Mouse (Mus musculus): ENCODE data around the gene Olfr1173.

Olfr1173 gene

DNA sequence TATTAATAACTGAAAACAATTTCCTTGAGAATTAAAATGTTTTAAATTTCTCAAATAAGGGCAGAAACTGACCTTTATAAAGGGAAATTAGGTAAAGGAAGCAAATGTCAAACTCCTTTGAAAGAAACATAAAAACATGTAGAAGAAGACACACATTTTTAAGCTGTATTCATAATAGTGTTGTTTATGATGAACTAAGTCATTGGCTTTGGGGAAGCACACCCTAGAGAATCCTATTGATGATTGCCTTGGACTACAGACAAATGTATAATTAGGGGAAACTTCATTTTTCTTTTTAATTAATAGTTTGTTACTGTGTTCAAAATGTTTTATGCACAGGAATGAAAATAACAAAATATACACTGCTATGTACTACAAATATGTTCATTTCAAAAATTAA is at the start of gene Olfr1173:
Gene Olfr1173 (minus strand): TSS at position 101 of the 400 bp plus-strand sequence.
- no peak for DNase-seq (ENCODE audit: extremely low read depth, insufficient read length, low spot score)

DNA sequence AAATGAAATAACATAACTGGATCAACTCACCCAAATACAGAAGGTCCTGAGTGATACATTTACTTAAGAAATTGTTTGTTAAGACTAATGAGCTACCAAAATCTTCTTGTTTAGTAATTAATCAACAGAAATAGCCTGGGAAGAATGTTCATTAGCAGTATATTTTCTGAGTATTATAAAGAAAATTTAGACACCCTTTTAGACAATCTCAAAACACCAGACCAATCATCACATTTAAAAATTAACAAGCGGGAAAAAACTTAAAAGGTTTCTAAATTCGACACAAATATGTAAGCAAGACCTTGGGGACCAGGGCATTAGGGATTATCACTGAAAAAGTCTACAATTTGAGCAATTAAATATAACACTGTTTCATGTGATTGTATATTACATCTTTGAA is 47.4 kb upstream of the Olfr1173 start, which contains the start of gene Olfr1175-ps:
Gene Olfr1175-ps (minus strand): TSS at position 101 of the 400 bp plus-strand sequence.
- no peak for DNase-seq (ENCODE audit: extremely low read depth, insufficient read length, low spot score)

DNA sequence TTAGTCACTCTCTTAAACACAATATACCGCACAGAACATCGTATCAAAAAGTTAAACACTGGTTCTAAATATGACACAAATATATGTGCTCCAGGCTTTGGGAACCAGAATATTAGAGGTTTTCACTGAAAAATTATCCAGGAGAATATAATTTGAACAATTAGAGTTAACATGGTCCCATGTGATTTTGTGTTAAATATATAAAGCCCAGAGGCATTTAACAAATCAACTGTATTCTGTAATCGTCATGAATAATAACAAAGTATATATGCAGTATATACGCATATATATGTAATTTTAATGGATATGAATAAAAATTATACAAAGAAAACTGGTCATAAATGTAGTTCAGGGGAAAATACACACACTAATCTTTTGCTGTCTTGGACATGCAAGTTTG is 35.4 kb upstream of the Olfr1173 start, which contains the start of gene Olfr1174-ps:
Gene Olfr1174-ps (minus strand): TSS at position 101 of the 400 bp plus-strand sequence.
- DNase-seq (ENCODE audit: extremely low read depth, insufficient read length, low spot score), result no peak

DNA sequence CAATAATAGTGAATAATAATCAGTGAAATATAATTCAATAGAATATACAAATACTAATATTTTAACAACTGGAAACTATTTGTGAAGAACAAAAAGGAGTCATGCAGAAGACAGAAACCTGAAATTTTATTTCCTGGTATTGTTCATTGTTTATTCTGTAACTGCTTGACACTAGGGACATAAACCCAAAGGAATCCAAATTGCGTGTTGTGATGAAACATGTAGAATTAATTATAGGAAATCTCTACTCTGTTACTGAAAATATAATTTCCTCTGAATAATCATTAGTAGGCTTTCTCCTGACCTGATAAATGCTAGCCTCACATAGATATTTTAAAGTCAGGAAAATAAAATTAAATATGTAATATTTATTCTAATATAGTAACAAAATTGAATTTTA is 51.4 kb downstream of the Olfr1173 start, which contains the start of gene Olfr1170:
Gene Olfr1170 (minus strand): TSS at position 101 of the 400 bp plus-strand sequence.
- DNase-seq (ENCODE audit: extremely low read depth, insufficient read length, low spot score), result no peak
